Mouse (Mus musculus) right cerebral cortex, adult 2 months (tissue): Measurements from ENCODE around the gene Tgm7.
A peak's percentile ranks its signal among the peaks of the same experiment; 100 is the strongest.
"Not testable (repeated sequence)": the region's sequence is repeated elsewhere in the genome, so short reads cannot be mapped to it uniquely, and the experiment has no call there.

Source experiments
- DNase-seq, 2 experiments: peaks; one replicate each; pipeline ENCODE4 v3.0.0; 2021 to 2022; ENCODE audit warnings: low spot score in 2 of 2

The Tgm7 gene

GRCm38 (mm10) chr2:121109695-121110094 lies at the start of gene Tgm7:
TSS of gene Tgm7 (minus strand) at chr2:121109795.
- DNase-seq, result no peak

- DNase-seq, result no peak
These were observed 43.5 kb upstream of the Tgm7 start for GRCm38 (mm10) chr2:121153100-121153499.

- no peak for DNase-seq
These were observed 40.1 kb upstream of the Tgm7 start for GRCm38 (mm10) chr2:121149679-121150078.

GRCm38 (mm10) chr2:121142415-121142814 lies 32.8 kb upstream of the Tgm7 start:
- no peak for DNase-seq

- DNase-seq, result no peak
These were observed 31.8 kb upstream of the Tgm7 start for GRCm38 (mm10) chr2:121141216-121142035.

- DNase-seq, result peak; percentile 88 to 97
These were observed 30.7 kb upstream of the Tgm7 start, which contains the start of the genes Adal and Lcmt2 for GRCm38 (mm10) chr2:121140018-121140882. TSS of gene Adal (plus strand) at chr2:121140428. TSS of gene Lcmt2 (minus strand) at chr2:121140653.

- peak; percentile 4 to 36 for DNase-seq
These were observed 29.8 kb upstream of the Tgm7 start for GRCm38 (mm10) chr2:121139266-121140017.

- no peak for DNase-seq
These were observed 27.8 kb upstream of the Tgm7 start for GRCm38 (mm10) chr2:121137371-121137770.

GRCm38 (mm10) chr2:121132822-121133221 lies 23.2 kb upstream of the Tgm7 start:
- no peak for DNase-seq

GRCm38 (mm10) chr2:121128865-121129620 lies 19.4 kb upstream of the Tgm7 start:
- DNase-seq, result no peak

GRCm38 (mm10) chr2:121127536-121127935 lies 17.9 kb upstream of the Tgm7 start:
- DNase-seq, result no peak

GRCm38 (mm10) chr2:121126302-121126701 lies 16.7 kb upstream of the Tgm7 start:
- DNase-seq, result not testable (repeated sequence)

GRCm38 (mm10) chr2:121119260-121119659 lies 9.7 kb upstream of the Tgm7 start:
- DNase-seq, result no peak

GRCm38 (mm10) chr2:121115418-121115817 lies 5.8 kb upstream of the Tgm7 start:
- no peak for DNase-seq

GRCm38 (mm10) chr2:121105940-121106339 lies 3.7 kb downstream of the Tgm7 start:
- no peak for DNase-seq

GRCm38 (mm10) chr2:121102051-121102450 lies 7.5 kb downstream of the Tgm7 start:
- peak; percentile 83 to 85 for DNase-seq

- no peak for DNase-seq
These were observed 19.8 kb downstream of the Tgm7 start for GRCm38 (mm10) chr2:121089751-121090150.

- no peak for DNase-seq
These were observed 21.1 kb downstream of the Tgm7 start for GRCm38 (mm10) chr2:121088507-121088906.

GRCm38 (mm10) chr2:121085480-121086185 lies 24.0 kb downstream of the Tgm7 start, which contains the start of gene Tgm5:
TSS of gene Tgm5 (minus strand) at chr2:121085841.
- no peak for DNase-seq

- no peak for DNase-seq
These were observed 27.0 kb downstream of the Tgm7 start for GRCm38 (mm10) chr2:121082626-121083025.
